Mouse (Mus musculus): ENCODE measurements at regions not wholly inside any gene's neighbourhood (a gene's known extent, or its start where the extent isn't known, plus 50 kb on each side); places are given as distances from the start of the nearest gene placed in this dataset.

- TF ChIP-seq POLR2A (IDR thresholded peaks at IDR 0.05; ENCODE audit: borderline replicate concordance, extremely low read depth, insufficient read depth, insufficient read length, poor library complexity, severe bottlenecking) (no peak), CTCF (IDR thresholded peaks at IDR 0.05; ENCODE audit: borderline replicate concordance, extremely low read depth, insufficient read depth, insufficient read length) (no peak)
Observed at GRCm38 (mm10) chr10:22953283-22953682, 133.3 kb upstream of the Tcf21 start.

Data from brain, embryonic 14.5 days (tissue).